Mouse (Mus musculus) ovary, adult 2 months (tissue): ENCODE data around the gene Vmn1r199. TPM values are rescaled to one million over a fixed set of nuclear protein-coding genes. Genes with fewer than 3 reads are reported as not detected.

Experiments
- polyA plus RNA-seq: library from polyadenylated mRNA; depleted of rRNA; stranded (reverse); fragments of >200 nt; gene quantifications from 2 replicates; pipeline ENCODE4 v1.2.3, GENCODE M21; 2012; rRNA removed

The Vmn1r199 gene
- not detected in 2 replicates for polyA plus RNA-seq

GRCm38 (mm10) chr13:22379518-22379917, at the start of gene Vmn1r199:
TSS of gene Vmn1r199 (plus strand) at chr13:22379818.

GRCm38 (mm10) chr13:22350064-22350463, 29.6 kb upstream of the Vmn1r199 start, which contains the start of gene Vmn1r198:
TSS of gene Vmn1r198 (plus strand) at chr13:22350364.

GRCm38 (mm10) chr13:22390073-22390472, 10.5 kb downstream of the Vmn1r199 start, which contains the start of gene Vmn1r200:
TSS of gene Vmn1r200 (plus strand) at chr13:22390373.

Other genes starting within 250 kb of the Vmn1r199 start
- not detected in 2 replicates for gene Vmn1r191, start 195.8 kb upstream of the Vmn1r199 start, polyA plus RNA-seq
- gene Vmn1r192, start 188.7 kb upstream of the Vmn1r199 start, polyA plus RNA-seq, result not detected in 2 replicates
- gene Vmn1r193, start 156.7 kb upstream of the Vmn1r199 start, polyA plus RNA-seq, result not detected in 2 replicates
- not detected in 2 replicates for gene Vmn1r194, start 135.6 kb upstream of the Vmn1r199 start, polyA plus RNA-seq
- gene Vmn1r195, start 109.3 kb upstream of the Vmn1r199 start, polyA plus RNA-seq, result not detected in 2 replicates
- gene Vmn1r196, start 89.9 kb upstream of the Vmn1r199 start, polyA plus RNA-seq, result not detected in 2 replicates
- gene Vmn1r197, start 55.2 kb upstream of the Vmn1r199 start, polyA plus RNA-seq, result not detected in 2 replicates
- gene Vmn1r198, start 29.5 kb upstream of the Vmn1r199 start, polyA plus RNA-seq, result not detected in 2 replicates
- gene Vmn1r200, start 10.6 kb downstream of the Vmn1r199 start, polyA plus RNA-seq, result not detected in 2 replicates
- not detected in 2 replicates for gene Vmn1r201, start 92.1 kb downstream of the Vmn1r199 start, polyA plus RNA-seq
- gene Vmn1r202, start 125.6 kb downstream of the Vmn1r199 start, polyA plus RNA-seq, result not detected in 2 replicates
- gene Vmn1r203, start 138.3 kb downstream of the Vmn1r199 start, polyA plus RNA-seq, result not detected in 2 replicates
- not detected in 2 replicates for gene Vmn1r204, start 173.4 kb downstream of the Vmn1r199 start, polyA plus RNA-seq
- gene Vmn1r205, start 213.2 kb downstream of the Vmn1r199 start, polyA plus RNA-seq, result not detected in 2 replicates
- not detected in 2 replicates for gene Vmn1r206, start 244.4 kb downstream of the Vmn1r199 start, polyA plus RNA-seq